ENCODE assay signal across 8 mouse cellular contexts in the genomic region with DNA sequence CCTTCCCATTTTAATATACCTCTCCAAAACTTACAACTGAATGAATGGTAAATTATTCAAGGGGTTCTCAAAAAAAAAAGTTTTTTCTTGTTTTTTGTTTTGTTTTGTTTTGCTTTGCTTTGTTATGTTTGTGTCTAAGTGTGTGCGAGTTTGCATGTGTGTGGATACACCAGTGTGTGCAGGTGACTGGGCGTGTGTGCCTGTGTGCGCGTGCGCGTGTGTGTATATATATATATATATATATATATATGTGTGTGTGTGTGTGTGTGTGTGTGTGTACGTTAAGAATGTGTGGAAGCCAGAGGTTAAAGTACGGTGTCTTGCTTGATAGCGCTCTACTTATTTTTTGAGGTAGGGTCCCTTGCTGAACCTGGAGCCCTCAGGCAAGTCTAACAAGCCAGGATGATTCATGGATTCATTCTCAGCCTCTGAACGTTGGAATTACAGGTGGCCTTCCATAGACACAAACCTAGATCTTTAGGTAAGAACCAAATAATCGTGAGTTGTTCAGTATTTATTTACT. TPM values are rescaled to one million over a fixed set of nuclear protein-coding genes. Genes with fewer than 3 reads are reported as not detected.
DNase-seq lines count a peak whose midpoint lies in the region; ATAC-seq lines count a peak whose summit lies in the region.

No protein-coding gene starts in this region.

- H3K27ac ChIP-seq in heart, embryonic 16.5 days (ENCODE audit: low read length), result no peak overlapping the region
- H3K27ac ChIP-seq in hindbrain, embryonic 13.5 days, result no peak overlapping the region

- no peaks in the 10 kb centered on the region for H3K27me3 ChIP-seq in heart, embryonic 16.5 days (ENCODE audit: control insufficient read depth, insufficient read depth, low read length)
- H3K27me3 ChIP-seq in hindbrain, embryonic 13.5 days, result no peaks in the 10 kb centered on the region

- H3K4me3 ChIP-seq in heart, embryonic 16.5 days (ENCODE audit: low read length), result peak overlapping the region; percentile 92
- H3K4me3 ChIP-seq in hindbrain, embryonic 13.5 days, result peak overlapping the region; percentile 77

- H3K9ac ChIP-seq in heart, embryonic 16.5 days (ENCODE audit: low read length), result peak overlapping the region; percentile 83
- peak overlapping the region; percentile 84 for H3K9ac ChIP-seq in hindbrain, embryonic 13.5 days

- peak; percentile 16; the same call in 1 of the 2 replicates for ATAC-seq in heart, embryonic 16.5 days (replicated peaks; ENCODE audit: extremely low read depth, insufficient read depth, low FRiP score)
- peak; percentile 11 for ATAC-seq in CD4-positive, CD25-positive, alpha-beta regulatory T cell, adult 4 months
- ATAC-seq in hindbrain, embryonic 13.5 days (ENCODE audit: low FRiP score), result peak; percentile 83
- ATAC-seq in megakaryocyte-erythroid progenitor cell, adult 5-6 weeks (replicated peaks; ENCODE audit: low FRiP score, low TSS enrichment, poor library complexity, severe bottlenecking), result peak; percentile 35

- H3K4me1 ChIP-seq in heart, embryonic 16.5 days (ENCODE audit: control insufficient read depth, insufficient read depth, low read length), result no peaks in the 10 kb centered on the region; the same call in 1 of the 2 replicates
- H3K4me1 ChIP-seq in hindbrain, embryonic 13.5 days (replicated peaks), result peaks cover 8% of the 10 kb centered on the region

- peaks cover 8% of the 10 kb centered on the region for H3K36me3 ChIP-seq in heart, embryonic 16.5 days (ENCODE audit: control insufficient read depth, insufficient read depth)
- H3K36me3 ChIP-seq in hindbrain, embryonic 13.5 days, result peaks cover 12% of the 10 kb centered on the region

- DNase-seq in heart, postnatal 25 days (ENCODE audit: low spot score), result no peak
- DNase-seq in brain, adult 2 months (ENCODE audit: low read depth, low spot score), result peak; percentile 30
- DNase-seq in urinary bladder, postnatal 10 days (ENCODE audit: low spot score), result no peak
- no peak for DNase-seq in testis, postnatal 10 days (ENCODE audit: low spot score)

- no peaks in the 10 kb centered on the region for H3K9me3 ChIP-seq in heart, embryonic 16.5 days (replicated peaks; ENCODE audit: control insufficient read depth, low read length)
- H3K9me3 ChIP-seq in hindbrain, embryonic 13.5 days, result no peaks in the 10 kb centered on the region

- intact Hi-C loops in heart, postnatal 25 days (cut with DNase I), result loop anchor here (5.0 kb wide), 1 partner anchor 518 kb away; no protein-coding TSS in a partner anchor

- 61% methylated on average over 11 of the region's 11 CpGs for WGBS in heart, embryonic 16.5 days
- 62% methylated on average over 11 of the region's 11 CpGs for WGBS in hindbrain, embryonic 13.5 days

- H3K4me2 ChIP-seq in heart, embryonic 16.5 days (ENCODE audit: low read depth, low read length), result peak overlapping the region; percentile 62
- H3K4me2 ChIP-seq in hindbrain, embryonic 13.5 days, result peak overlapping the region; percentile 78

RNA-seq across cellular contexts. Expression of a gene that starts 0.6 kb away (rescaled TPM):
- polyA plus RNA-seq in heart, embryonic 16.5 days (2015; fragmentation: Nextera tagmentation; extraction: Ambion mirVana), result 36.1 and 41.1 TPM in 2 replicates
- total RNA-seq in heart, postnatal 25 days (2021), result 10 to 100 TPM; 29.1 to 31.8 TPM
- polyA plus RNA-seq in CD4-positive, CD25-positive, alpha-beta regulatory T cell, adult 4 months (2017; shearing (Covaris generic)), result 10 to 100 TPM; 30.8 to 36.5 TPM
- 25.1 and 27.7 TPM in 2 replicates for polyA plus RNA-seq in hindbrain, embryonic 13.5 days (2015; fragmentation: Nextera tagmentation; extraction: Ambion mirVana)
- 60.9 and 74.3 TPM in 2 replicates for total RNA-seq in megakaryocyte-erythroid progenitor cell, adult 5-6 weeks (2014; fragmentation: Nextera tagmentation)
- total RNA-seq in megakaryocyte-erythroid progenitor cell, adult 5-6 weeks (2017), result 99.4 and 111 TPM in 2 replicates

RNA-seq across cellular contexts. Expression of a gene that starts 42.8 kb away (rescaled TPM):
- 42.7 and 46.9 TPM in 2 replicates for polyA plus RNA-seq in heart, embryonic 16.5 days (2015; fragmentation: Nextera tagmentation; extraction: Ambion mirVana)
- total RNA-seq in heart, postnatal 25 days (2021), result 10 to 100 TPM; 32.8 to 33.2 TPM
- 100 to 1,000 TPM; 101 to 104 TPM for polyA plus RNA-seq in CD4-positive, CD25-positive, alpha-beta regulatory T cell, adult 4 months (2017; shearing (Covaris generic))
- polyA plus RNA-seq in hindbrain, embryonic 13.5 days (2015; fragmentation: Nextera tagmentation; extraction: Ambion mirVana), result 85.8 and 93.9 TPM in 2 replicates
- 86.7 and 90.1 TPM in 2 replicates for total RNA-seq in megakaryocyte-erythroid progenitor cell, adult 5-6 weeks (2014; fragmentation: Nextera tagmentation)
- 191 and 209 TPM in 2 replicates for total RNA-seq in megakaryocyte-erythroid progenitor cell, adult 5-6 weeks (2017)

Comparison
In these comparisons a context has a peak if more than half of its experiments do, and no peak if none do; other contexts are left out.
1. ATAC-seq: peak in every context shown above with its lines; median percentile 83 in hindbrain, embryonic 13.5 days; 35 in megakaryocyte-erythroid progenitor cell, adult 5-6 weeks; 16 in heart, embryonic 16.5 days; 11 in CD4-positive, CD25-positive, alpha-beta regulatory T cell, adult 4 months.